Mouse (Mus musculus): ENCODE measurements around the gene Dlgap3. TPM values are rescaled to one million over a fixed set of nuclear protein-coding genes. Genes with fewer than 3 reads are reported as not detected.

Dlgap3 gene
- not detected in 2 replicates for total RNA-seq (2023)

GRCm38 (mm10) chr4:127168914-127169345, at the start of gene Dlgap3:
Dlgap3 (plus strand) TSS chr4:127169204.

GRCm38 (mm10) chr4:127123391-127123790, 45.6 kb upstream of the Dlgap3 start, which contains the start of gene Tmem35b:
Tmem35b (plus strand) TSS chr4:127123691.

GRCm38 (mm10) chr4:127243552-127243951, 74.5 kb downstream of the Dlgap3 start, which contains the start of gene Smim12:
Smim12 (plus strand) TSS chr4:127243784.

Other genes with a start within 250 kb of the Dlgap3 start
- 6.8 and 16.2 TPM in 2 replicates for gene Zmym4, start 201.1 kb upstream of the Dlgap3 start, total RNA-seq (2023)
- 494 and 622 TPM in 2 replicates for gene Sfpq, start 147.9 kb upstream of the Dlgap3 start, total RNA-seq (2023)
- gene Zmym1, start 108.1 kb upstream of the Dlgap3 start, total RNA-seq (2023): 3.5 and 6.2 TPM in 2 replicates
- gene Zmym6, start 91.8 kb upstream of the Dlgap3 start, total RNA-seq (2023): 4.7 and 5.2 TPM in 2 replicates
- 4.8 and 5.6 TPM in 2 replicates for gene Tmem35b, start 45.5 kb upstream of the Dlgap3 start, total RNA-seq (2023)
- gene Smim12, start 74.6 kb downstream of the Dlgap3 start, total RNA-seq (2023): 20.0 and 22.5 TPM in 2 replicates
- gene Gja4, start 144.8 kb downstream of the Dlgap3 start, total RNA-seq (2023): not detected in 2 replicates
- 1.3 and 1.8 TPM in 2 replicates for gene Gjb3, start 161.6 kb downstream of the Dlgap3 start, total RNA-seq (2023)
- gene Gjb4, start 184.9 kb downstream of the Dlgap3 start, total RNA-seq (2023): not detected in 2 replicates
- gene Gjb5, start 189.0 kb downstream of the Dlgap3 start, total RNA-seq (2023): not detected in 2 replicates

Measured in neutrophil, adult 65 days (primary cell).